Mouse (Mus musculus) forebrain, embryonic 16.5 days (tissue): ENCODE measurements around the gene Fgb. TPM values are rescaled to one million over a fixed set of nuclear protein-coding genes. Genes with fewer than 3 reads are reported as not detected.

Experiments
- ATAC-seq: fragments of 200-750 bp; cut with Nextera tagmentation; 2 replicates; pipeline ENCODE4 v1.8.0; 2017; ENCODE audit warnings: mild to moderate bottlenecking, moderate library complexity
- H3K27ac ChIP-seq: fragments of 300-500 bp; sonication (generic); 2 replicates; pipeline ENCODE4 v1.5.1; 2014; ENCODE audit warnings: low read length, control low read depth
- H3K27me3 ChIP-seq: fragments of 300-500 bp; sonication (generic); replicated peaks from 2 replicates; pipeline ENCODE4 v1.6.1; 2014; ENCODE audit warnings: low read length; ENCODE audit not compliant: control insufficient read depth, insufficient read depth
- H3K36me3 ChIP-seq: fragments of 300-500 bp; sonication (generic); 2 replicates; pipeline ENCODE4 v1.6.1; 2014; ENCODE audit not compliant: control insufficient read depth, insufficient read depth
- H3K4me1 ChIP-seq: fragments of 300-500 bp; sonication (generic); replicated peaks from 2 replicates; pipeline ENCODE4 v1.6.1; 2014; ENCODE audit warnings: low read length; ENCODE audit not compliant: control insufficient read depth, insufficient read depth
- H3K4me2 ChIP-seq: fragments of 300-500 bp; sonication (generic); 2 replicates; pipeline ENCODE4 v1.6.1; 2014; ENCODE audit warnings: mild to moderate bottlenecking, low read length, control low read depth
- H3K4me3 ChIP-seq: fragments of 300-500 bp; sonication (generic); replicated peaks from 2 replicates; pipeline ENCODE4 v1.5.1; 2014; ENCODE audit warnings: mild to moderate bottlenecking, low read length, control low read depth
- H3K9ac ChIP-seq: fragments of 300-500 bp; sonication (generic); replicated peaks from 2 replicates; pipeline ENCODE4 v1.6.1; 2014; ENCODE audit warnings: low read depth, low read length, control low read depth
- H3K9me3 ChIP-seq: fragments of 300-500 bp; sonication (generic); 2 replicates; pipeline ENCODE4 v1.6.1; 2016; ENCODE audit warnings: low read length; ENCODE audit not compliant: control insufficient read depth
- WGBS: fragments of 180-500 bp; shearing (Covaris S2); extraction: QIAGEN DNeasy Blood & Tissue Kit; methylation state at CpG from one replicate; pipeline ENCODE4 v1.1.7; 2014; 5-methylcytosine and 5-hydroxymethylcytosine counted together
- polyA plus RNA-seq: library from polyadenylated mRNA; unstranded; fragments of >200 nt; fragmentation: Nextera tagmentation; extraction: Ambion mirVana; gene quantifications from 2 replicates; pipeline ENCODE4 v1.2.1, GENCODE M21; 2015

Fgb gene
- polyA plus RNA-seq, 1 experiment from 2014 or later, result 0.09 TPM

DNA sequence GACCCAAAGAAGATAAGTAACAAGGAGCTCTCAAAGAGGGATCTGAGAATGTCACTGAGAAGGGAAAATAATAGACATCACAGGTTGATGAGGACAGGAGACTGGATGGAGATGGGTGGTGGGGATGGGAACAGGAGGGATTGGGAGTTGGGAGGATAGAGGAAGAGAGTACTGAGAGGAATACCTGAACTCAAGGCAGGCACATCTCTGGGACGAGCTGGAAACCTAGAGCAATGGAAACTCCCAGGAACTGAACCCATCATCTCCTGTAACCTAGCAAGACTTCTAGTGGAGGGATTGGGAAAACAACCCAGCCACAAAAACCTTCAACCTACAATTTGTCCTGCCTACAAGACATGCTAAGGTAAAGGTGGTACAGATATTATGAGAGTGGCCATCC, 33.4 kb downstream of the Fgb start:
- H3K27me3 ChIP-seq, result no peaks in the 10 kb centered on the region
- no peak overlapping the region for H3K4me3 ChIP-seq
- H3K9ac ChIP-seq, result no peak overlapping the region
- no peak overlapping the region for H3K27ac ChIP-seq
- no peak for ATAC-seq
- no peaks in the 10 kb centered on the region for H3K4me1 ChIP-seq
- no peaks in the 10 kb centered on the region for H3K9me3 ChIP-seq
- H3K4me2 ChIP-seq, result no peak overlapping the region
- 88% methylated on average over 1 of the region's 1 CpGs for WGBS
- H3K36me3 ChIP-seq, result no peaks in the 10 kb centered on the region

DNA sequence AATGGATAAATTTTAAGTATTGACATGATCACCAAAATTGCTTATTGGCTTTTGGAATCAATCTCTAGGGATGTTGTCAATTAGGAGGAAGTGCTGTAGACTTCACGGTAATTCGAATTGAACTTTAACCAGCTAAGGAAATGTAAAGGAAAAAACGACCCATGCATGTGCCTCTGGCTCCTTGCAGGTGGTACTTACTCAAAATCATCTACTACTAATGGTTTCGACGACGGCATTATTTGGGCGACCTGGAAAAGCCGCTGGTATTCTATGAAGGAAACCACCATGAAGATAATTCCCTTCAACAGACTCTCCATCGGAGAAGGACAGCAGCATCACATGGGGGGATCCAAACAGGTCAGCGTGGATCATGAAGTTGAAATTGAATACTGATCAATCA, 35.7 kb downstream of the Fgb start:
- WGBS, result 91% methylated on average over 10 of the region's 10 CpGs
- Histone ChIP-seq H3K9ac (no peak overlapping the region), H3K9me3 (no peaks in the 10 kb centered on the region), H3K36me3 (no peaks in the 10 kb centered on the region), H3K27me3 (no peaks in the 10 kb centered on the region), H3K27ac (no peak overlapping the region), H3K4me2 (no peak overlapping the region), H3K4me3 (no peak overlapping the region), H3K4me1 (no peaks in the 10 kb centered on the region)
- ATAC-seq, result no peak

DNA sequence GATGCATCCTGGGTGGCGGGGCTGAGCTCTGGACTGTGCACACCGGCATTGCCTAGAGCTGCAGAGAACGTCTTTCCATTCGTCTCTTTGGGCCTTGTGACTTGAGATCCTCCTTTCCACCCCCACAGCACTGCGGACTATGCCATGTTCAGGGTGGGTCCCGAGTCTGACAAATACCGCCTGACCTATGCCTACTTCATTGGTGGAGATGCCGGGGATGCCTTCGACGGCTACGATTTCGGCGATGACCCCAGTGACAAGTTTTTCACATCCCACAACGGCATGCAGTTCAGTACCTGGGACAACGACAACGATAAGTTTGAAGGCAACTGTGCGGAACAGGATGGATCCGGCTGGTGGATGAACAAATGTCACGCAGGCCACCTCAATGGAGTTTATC, 37.0 kb downstream of the Fgb start:
- no peak overlapping the region for H3K4me2 ChIP-seq
- 93% methylated on average over 19 of the region's 19 CpGs for WGBS
- H3K9ac ChIP-seq, result no peak overlapping the region

DNA sequence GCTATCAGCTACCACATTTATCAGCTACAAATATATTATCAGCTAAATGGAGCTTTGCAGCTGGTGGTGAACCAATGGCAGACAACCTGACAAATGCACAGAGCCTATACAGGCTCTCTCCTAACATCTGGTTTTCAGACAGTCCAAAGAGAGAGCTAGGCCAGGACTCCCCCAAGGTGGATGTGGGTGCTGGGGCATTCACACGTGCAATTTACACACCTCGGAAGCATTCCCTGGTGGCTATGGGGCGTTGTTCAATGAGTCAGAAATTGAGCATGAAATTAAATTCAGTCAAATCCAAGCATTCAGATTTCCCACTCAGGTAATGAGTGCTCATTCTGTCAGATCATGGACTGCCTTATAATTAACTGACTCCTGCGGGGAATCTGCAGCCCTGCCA, 38.1 kb downstream of the Fgb start:
- Histone ChIP-seq H3K9me3 (no peaks in the 10 kb centered on the region), H3K9ac (no peak overlapping the region), H3K4me3 (no peak overlapping the region), H3K4me1 (no peaks in the 10 kb centered on the region), H3K27ac (no peak overlapping the region), H3K4me2 (no peak overlapping the region), H3K27me3 (no peaks in the 10 kb centered on the region), H3K36me3 (no peaks in the 10 kb centered on the region)
- ATAC-seq, result no peak
- WGBS, result 65% methylated on average over 4 of the region's 4 CpGs

More for the DNA sequence above, 37.0 kb downstream of the Fgb start:
- no peaks in the 10 kb centered on the region for H3K27me3 ChIP-seq
- no peak overlapping the region for H3K27ac ChIP-seq
- no peaks in the 10 kb centered on the region for H3K36me3 ChIP-seq
- no peaks in the 10 kb centered on the region for H3K4me1 ChIP-seq
- H3K4me3 ChIP-seq, result no peak overlapping the region
- ATAC-seq, result no peak
- no peaks in the 10 kb centered on the region for H3K9me3 ChIP-seq

- WGBS, result 94% methylated on average over 4 of the region's 4 CpGs
- no peaks in the 10 kb centered on the region for H3K27me3 ChIP-seq
- no peak overlapping the region for H3K27ac ChIP-seq
- no peak for ATAC-seq
- H3K4me2 ChIP-seq, result no peak overlapping the region
- no peak overlapping the region for H3K4me3 ChIP-seq
- no peaks in the 10 kb centered on the region for H3K36me3 ChIP-seq
- H3K4me1 ChIP-seq, result no peaks in the 10 kb centered on the region
- H3K9me3 ChIP-seq, result no peaks in the 10 kb centered on the region
- H3K9ac ChIP-seq, result no peak overlapping the region
Measured at GRCm38 (mm10) chr3:83011136-83011535, 38.5 kb downstream of the Fgb start.

- 80% methylated on average over 11 of the region's 11 CpGs for WGBS
- Histone ChIP-seq H3K36me3 (no peaks in the 10 kb centered on the region), H3K9ac (no peak overlapping the region), H3K4me3 (no peak overlapping the region), H3K27me3 (no peaks in the 10 kb centered on the region), H3K9me3 (no peaks in the 10 kb centered on the region), H3K27ac (no peak overlapping the region), H3K4me2 (no peak overlapping the region), H3K4me1 (no peaks in the 10 kb centered on the region)
- ATAC-seq, result no peak
Measured at GRCm38 (mm10) chr3:83010291-83010690, 39.4 kb downstream of the Fgb start.

- ATAC-seq, result no peak
- Histone ChIP-seq H3K27ac (no peak within 1 kb of the TSS), H3K4me2 (no peak within 1 kb of the TSS), H3K27me3 (no peaks in the 10 kb centered on the region), H3K4me3 (no peak within 1 kb of the TSS), H3K9me3 (no peaks in the 10 kb centered on the region), H3K4me1 (no peaks in the 10 kb centered on the region), H3K9ac (no peak within 1 kb of the TSS), H3K36me3 (no peaks in the 10 kb centered on the region)
- WGBS, result 51% methylated on average over 7 of the region's 7 CpGs
Measured at GRCm38 (mm10) chr3:83007557-83007956, 42.1 kb downstream of the Fgb start, which contains the start of gene Fgg. Fgg (plus strand) TSS chr3:83007724.

GRCm38 (mm10) chr3:83004801-83005200, 44.9 kb downstream of the Fgb start:
- no peak overlapping the region for H3K4me2 ChIP-seq
- 96% methylated on average over 7 of the region's 7 CpGs for WGBS
- no peak overlapping the region for H3K9ac ChIP-seq

GRCm38 (mm10) chr3:83003068-83003467, 46.6 kb downstream of the Fgb start:
- H3K4me3 ChIP-seq, result no peak overlapping the region
- H3K9me3 ChIP-seq, result no peaks in the 10 kb centered on the region
- 91% methylated on average over 8 of the region's 8 CpGs for WGBS
- ATAC-seq, result no peak
- no peaks in the 10 kb centered on the region for H3K27me3 ChIP-seq
- H3K4me2 ChIP-seq, result no peak overlapping the region
- H3K36me3 ChIP-seq, result no peaks in the 10 kb centered on the region
- H3K27ac ChIP-seq, result no peak overlapping the region
- H3K4me1 ChIP-seq, result 0 out of 2 replicates have a peak, but pooled peaks cover 2% of the 10 kb centered on the region
- H3K9ac ChIP-seq, result no peak overlapping the region

More at GRCm38 (mm10) chr3:83004801-83005200, 44.9 kb downstream of the Fgb start:
- Histone ChIP-seq H3K4me1 (no peaks in the 10 kb centered on the region), H3K36me3 (no peaks in the 10 kb centered on the region), H3K27me3 (no peaks in the 10 kb centered on the region), H3K27ac (no peak overlapping the region), H3K4me3 (no peak overlapping the region), H3K9me3 (no peaks in the 10 kb centered on the region)
- no peak for ATAC-seq

- Histone ChIP-seq H3K9ac (no peak overlapping the region), H3K4me1 (0 out of 2 replicates have a peak, but pooled peaks cover 2% of the 10 kb centered on the region), H3K36me3 (no peaks in the 10 kb centered on the region), H3K27ac (no peak overlapping the region), H3K9me3 (no peaks in the 10 kb centered on the region), H3K4me3 (no peak overlapping the region), H3K4me2 (no peak overlapping the region), H3K27me3 (no peaks in the 10 kb centered on the region)
- 3% methylated on average over 2 of the region's 2 CpGs for WGBS
- peak; percentile 49; the same call in 1 of the 2 replicates for ATAC-seq
Measured at GRCm38 (mm10) chr3:83002191-83002590, 47.5 kb downstream of the Fgb start.
